Mouse (Mus musculus) heart, adult 8-10 months (tissue): Measurements from ENCODE around the gene Pcna. TPM values are rescaled to one million over a fixed set of nuclear protein-coding genes. Genes with fewer than 3 reads are reported as not detected.
"Not testable (repeated sequence)": the region's sequence is repeated elsewhere in the genome, so short reads cannot be mapped to it uniquely, and the experiment has no call there.

Experiments
- DNase-seq: peaks from one replicate; pipeline ENCODE4 v3.0.0; 2022; ENCODE audit warnings: low spot score
- total RNA-seq, 4 experiments: library from RNA; stranded (reverse); gene quantifications; 2 replicates each; pipeline ENCODE4 v1.2.4; 2022

Pcna gene
- total RNA-seq, result 10 to 100 TPM; 33.1 to 42.6 (median 38.3) TPM

DNA sequence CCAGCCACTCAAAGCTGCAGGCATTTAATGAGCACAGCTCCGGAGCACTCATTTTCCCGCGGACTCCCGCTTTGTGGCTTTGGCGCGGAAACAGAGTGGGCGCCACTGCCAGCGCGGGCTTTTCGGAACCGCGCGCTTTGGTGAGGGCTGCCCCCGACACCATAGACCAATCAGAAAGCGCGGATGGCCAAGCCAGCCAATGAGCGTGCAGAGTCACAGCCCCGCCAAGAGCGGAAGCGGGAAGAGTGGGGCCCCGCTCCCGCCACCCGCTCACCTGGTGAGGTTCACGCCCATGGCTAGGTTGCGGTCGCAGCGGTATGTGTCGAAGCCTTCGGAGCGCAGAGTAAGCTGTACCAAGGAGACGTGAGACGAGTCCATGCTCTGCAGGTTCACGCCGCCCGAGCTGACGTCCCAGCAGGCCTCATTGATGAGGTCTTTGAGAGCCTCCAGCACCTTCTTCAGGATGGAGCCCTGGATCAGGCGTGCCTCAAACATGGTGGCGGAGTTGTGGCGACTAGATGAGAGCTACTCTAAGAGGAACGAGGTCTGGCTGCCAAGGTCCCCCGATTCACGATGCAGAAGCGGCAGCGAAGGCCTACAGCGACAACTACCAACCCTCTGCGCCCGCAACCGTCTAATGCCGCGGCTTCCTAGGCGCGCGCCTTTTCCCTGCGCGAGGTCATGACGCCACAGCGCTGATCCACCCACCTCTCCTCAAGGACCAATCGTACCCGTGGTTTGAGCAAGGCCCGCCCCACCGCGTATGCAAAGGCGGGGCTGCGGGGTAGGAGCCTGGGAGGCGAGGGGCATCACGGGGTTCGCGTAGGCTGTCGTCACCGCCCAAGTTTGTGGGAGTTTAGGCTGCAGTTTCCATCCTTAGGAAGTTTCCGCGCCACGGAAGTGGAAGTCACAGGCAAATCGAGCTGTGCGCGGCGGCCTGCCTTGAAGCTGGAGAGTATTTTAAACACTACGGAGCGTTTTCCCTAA, at the start of gene Pcna:
Gene Pcna, minus strand, starts transcription at position 773 of the 987 bp plus-strand sequence.
- DNase-seq, result peak; percentile 98

- no peak for DNase-seq
Measured at GRCm38 (mm10) chr2:132301436-132301835, 48.3 kb upstream of the Pcna start.

GRCm38 (mm10) chr2:132298250-132298649, 45.1 kb upstream of the Pcna start:
- no peak for DNase-seq

- DNase-seq, result no peak
Measured at GRCm38 (mm10) chr2:132293694-132294450, 40.8 kb upstream of the Pcna start.

GRCm38 (mm10) chr2:132292083-132292482, 39.0 kb upstream of the Pcna start:
- peak; percentile 66 for DNase-seq

DNA sequence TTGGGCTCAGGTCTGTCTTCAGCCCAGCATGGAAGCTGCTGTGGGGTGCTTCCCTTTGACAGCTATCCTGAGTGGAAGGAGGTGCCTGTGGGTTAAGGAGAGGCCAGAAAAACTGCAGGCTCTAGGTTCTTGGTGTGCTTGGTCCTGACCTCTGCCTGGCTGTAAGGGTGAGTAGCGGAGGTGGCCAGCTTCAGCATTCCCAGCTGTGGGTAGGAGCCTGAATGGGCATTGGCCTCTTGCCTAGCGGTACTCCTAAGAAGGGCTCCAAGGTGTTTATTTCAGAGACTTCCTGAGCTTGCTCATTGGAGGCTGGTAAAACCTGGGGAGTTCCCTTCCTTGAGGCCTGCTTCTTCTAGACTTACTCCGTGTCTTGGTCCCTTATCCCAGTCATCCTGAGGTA, 38.2 kb upstream of the Pcna start:
- no peak for DNase-seq

GRCm38 (mm10) chr2:132290808-132291207, 37.7 kb upstream of the Pcna start:
- no peak for DNase-seq

GRCm38 (mm10) chr2:132289213-132289612, 36.1 kb upstream of the Pcna start:
- DNase-seq, result not testable (repeated sequence)

DNA sequence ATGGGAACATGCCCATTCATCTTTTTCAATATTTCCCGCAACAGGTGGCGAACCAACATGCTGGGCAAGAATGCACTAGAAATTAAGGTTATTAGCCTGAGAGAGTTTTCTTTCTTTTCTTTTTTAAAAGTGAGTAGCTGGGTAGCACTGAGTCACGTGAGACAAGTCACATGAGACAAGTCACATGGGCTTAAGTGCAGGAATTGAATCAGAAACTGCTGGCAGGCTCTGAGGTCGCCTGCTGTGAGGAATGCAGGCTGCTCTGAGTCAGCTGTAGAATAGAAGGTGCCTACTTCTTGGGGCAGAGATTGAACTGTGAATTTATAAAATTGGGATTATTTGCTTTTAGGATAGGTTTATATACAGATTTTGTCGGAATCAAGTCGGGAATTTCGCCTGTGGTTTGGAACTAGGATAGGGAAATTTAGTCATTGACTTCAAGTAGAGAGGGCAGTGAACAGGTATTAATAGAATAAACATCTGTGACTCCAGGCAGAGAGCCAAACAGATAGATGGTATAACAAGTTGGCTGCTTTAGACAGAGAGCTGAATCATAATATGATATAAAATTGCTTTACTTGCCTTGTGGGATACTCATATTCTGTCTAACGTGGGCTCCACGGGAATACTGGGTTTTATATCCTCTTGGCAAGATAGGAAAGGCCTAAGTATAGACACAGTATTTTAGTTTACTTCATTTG, 33.4 kb upstream of the Pcna start:
- no peak for DNase-seq

DNA sequence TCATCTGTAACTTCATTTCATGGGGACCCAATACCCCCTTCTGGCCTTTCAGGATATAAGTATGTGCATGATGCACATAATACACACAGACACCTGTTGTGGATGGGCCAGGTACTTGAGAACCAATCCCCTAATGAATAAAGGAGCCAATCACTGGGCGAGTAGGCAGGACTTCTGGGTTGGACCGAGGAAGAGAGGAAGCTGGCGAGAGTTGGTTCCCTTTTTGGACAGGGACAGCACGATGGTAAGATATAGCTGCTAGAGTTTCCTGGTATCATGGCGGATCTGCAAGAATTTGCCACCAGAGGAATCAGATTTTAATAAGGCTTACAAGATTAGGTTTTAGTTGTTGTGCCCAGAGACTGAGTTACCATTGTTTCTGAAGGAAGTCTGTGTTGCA, 32.6 kb upstream of the Pcna start:
- not testable (repeated sequence) for DNase-seq

DNA sequence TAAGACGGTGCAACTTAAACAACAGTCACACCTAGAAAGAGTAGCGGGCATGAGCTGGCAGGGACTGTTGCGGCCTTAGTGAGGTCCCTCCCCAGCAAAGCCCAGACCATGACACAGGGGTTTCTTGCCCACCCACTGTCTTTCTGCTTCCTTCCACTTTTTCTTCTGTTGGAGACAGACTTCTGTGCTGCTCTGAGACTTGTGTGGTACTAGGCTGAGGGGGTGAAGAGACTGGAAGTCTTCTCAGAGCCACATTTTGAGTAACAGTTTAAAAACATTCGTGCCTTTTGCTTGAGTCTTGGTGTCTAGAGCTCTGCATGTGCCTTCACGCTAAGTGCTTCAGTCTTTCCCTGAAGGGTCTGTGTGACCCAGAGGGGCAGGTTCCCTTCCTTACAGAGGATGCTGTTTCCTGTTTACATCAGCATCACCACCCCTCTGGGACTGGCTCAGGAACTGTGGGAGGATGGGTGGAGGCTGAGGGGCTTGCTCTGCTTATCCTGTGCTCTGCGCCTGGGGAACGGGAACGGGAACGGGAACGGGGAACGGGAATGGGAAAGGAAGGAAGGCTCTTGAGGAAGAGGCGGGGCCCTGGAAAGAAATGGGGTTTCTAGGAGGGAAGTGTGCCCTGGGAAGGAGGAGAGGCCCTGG, 31.5 kb upstream of the Pcna start:
- DNase-seq, result peak; percentile 86

DNA sequence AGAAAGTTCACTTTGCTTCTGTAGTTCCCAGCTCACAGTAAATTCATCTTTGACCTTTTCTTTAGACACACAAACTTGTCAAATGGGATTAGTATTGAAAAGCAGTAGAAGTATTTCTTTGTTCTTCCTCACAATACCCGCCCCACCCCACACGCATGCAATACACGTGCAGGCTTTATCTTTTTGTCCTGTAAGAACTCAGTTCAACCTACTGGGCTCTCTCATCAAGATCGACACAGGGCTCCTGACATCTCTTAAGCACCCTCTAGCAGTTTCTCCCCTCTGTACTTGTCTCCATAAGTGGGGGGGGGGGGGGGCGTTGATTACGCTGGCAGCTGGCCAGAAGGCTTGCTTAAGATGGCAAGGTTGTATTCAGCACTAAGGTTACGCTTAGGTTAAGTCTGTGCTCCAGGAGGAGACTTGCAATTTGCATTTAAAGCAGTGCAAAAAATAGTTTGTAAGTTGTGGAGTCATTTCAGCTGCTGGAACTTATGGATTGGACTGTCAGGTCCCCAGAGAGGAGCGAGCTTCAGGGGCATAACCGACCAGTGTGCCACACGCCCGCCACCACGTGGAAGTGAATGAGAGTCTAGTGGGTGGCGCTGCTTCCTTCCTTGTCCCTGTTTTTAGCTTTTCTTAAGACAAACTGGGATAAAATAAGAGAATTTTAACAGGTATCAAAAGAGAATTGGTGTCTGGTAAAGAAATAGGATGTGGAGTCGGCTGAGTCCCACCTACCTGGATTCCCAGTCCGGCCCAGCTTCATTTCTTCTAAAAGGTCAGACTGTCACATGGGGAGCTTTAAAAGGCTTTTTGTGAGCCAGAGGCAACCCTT, 30.3 kb upstream of the Pcna start:
- no peak for DNase-seq

- DNase-seq, result no peak
Measured at GRCm38 (mm10) chr2:132282453-132283174, 29.5 kb upstream of the Pcna start.

DNA sequence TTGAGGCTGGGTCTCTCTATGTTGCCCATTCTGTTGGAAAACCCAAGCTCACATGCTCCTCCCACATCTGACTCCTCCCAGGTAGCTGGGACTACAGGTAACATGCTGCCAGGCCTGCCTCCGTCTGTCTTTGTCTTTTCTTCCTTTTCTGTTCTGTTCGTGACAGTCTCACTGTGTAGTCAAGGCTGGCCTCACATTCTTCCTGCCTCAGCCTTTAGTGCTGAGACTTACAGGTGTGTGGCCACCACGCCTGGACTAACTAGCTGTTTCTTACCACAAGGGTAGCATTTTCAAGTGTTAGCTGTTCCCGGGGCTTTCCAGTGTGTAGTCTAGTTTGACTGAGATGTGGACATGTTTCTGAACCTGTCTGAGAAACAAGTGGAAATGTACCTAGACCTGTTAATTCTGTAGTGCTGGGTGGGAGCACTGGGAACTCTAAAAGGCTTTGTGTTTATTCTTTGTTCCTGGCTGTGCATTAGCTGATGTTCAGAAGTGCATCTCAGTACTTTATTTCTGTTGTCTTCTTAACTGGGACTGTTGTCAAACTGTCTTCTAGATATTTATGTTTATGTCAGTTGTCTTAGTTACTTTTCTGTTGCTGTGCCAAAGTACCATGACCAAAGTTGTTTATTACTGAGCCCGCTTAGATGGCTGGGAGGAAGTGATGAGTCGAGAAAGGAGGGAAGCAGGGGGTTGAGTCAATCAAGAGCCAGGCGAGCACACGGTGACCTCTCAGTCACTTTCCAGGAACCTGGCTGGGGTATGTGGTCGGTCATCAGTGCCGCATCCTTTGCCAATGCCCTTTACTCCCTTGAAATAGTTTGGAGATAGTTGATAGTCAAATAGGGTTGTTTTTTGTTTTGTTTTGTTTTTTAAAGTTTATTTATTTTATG, 28.7 kb upstream of the Pcna start:
- DNase-seq, result no peak

DNA sequence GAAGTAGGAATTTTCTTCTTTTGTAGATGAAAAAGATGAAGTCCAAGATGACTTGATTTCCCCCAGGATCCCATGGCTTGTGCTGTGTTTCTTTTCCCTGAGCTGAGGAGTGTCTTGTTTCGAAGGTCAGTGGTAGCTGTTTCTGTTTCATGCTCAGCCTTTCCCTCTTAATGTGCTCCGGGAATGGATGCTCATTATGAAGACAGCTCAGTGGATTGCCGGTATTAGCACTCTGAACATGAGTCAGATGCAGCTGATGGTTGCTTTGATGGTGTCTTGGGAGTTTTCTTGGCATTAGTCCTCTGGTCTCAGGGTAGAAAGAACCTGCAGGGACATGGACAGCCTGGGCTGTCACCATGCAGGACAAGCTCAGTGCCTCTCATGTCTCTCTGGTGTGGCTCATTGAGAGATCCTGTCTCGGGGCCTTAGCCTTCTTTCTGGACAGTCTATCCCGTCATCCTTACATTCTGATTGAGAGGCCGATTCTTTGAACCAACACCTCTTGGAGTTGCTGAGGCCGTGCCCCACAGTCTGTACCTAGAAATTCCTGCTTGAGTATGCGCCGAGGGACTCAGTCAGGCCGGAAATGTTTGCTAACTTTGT, 27.5 kb upstream of the Pcna start:
- no peak for DNase-seq

GRCm38 (mm10) chr2:132279978-132280377, 26.9 kb upstream of the Pcna start:
- DNase-seq, result no peak

DNA sequence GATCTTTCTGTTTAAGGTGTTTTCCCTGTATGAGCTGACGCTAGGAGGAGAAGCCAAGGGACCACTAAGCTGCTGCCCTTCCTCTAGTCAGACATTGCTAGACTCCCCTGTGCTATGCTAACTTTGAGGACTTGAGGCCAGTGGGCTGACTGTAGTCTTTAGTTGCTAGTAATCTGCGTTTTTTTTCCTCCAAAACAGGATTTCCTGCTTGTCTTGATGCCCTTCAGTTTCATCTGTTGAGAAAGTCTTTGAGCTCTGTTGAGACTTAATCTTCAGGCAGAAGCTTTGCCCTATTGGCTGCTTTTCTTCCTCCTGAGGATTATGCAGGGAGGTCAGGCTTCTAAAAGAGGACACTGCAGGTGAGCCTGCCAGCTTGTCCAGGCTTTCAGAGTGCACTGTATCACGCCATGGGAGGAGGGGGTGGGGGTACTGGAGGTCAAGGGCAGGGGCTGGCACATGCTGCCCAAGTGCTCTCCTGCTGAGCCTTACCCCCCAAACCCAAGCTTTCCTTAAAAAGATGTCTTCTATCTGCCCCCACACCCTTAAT, 26.3 kb upstream of the Pcna start:
- no peak for DNase-seq

DNA sequence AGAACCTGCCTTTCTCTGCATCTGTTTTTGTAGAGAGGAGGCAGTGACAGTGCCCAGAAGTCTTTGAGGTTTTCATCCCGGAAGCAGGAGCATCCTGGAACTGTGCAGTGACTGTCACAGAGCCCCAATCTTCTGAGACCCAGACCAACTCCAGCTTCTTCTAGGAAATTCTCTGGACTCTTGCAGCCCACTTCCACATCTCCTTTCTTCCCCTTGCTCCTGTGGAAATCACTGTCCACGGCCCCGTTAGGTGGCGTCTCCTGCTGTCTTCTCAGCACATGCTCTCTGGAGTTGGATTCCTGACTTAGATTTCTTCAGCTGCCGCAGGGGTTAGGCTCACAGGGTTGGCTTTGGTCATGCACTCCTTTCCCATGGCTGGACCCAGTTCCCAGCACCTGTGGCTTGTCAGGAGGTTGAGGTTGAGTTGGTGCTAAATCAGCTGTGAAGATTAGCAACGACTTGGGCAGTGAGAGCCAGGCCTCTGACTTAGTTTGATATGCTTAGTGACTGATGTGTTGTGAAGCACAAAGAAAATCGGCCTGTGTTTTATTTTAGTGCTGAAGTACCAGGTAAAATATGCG, 25.2 kb upstream of the Pcna start:
- DNase-seq, result no peak
